Mouse (Mus musculus) thymus, adult 2 months (tissue): ENCODE data around the gene Zfp335. TPM values are rescaled to one million over a fixed set of nuclear protein-coding genes. Genes with fewer than 3 reads are reported as not detected.
A peak's percentile ranks its signal among the peaks of the same experiment; 100 is the strongest.

ENCODE experiments used
- DNase-seq: peaks from one replicate; pipeline ENCODE4 v3.0.0; 2021
- H3K27ac ChIP-seq: fragments of 200-500 bp; 2 replicates; pipeline ENCODE4 v1.5.1; 2012; ENCODE audit warnings: low read length, control low read depth; ENCODE audit not compliant: control insufficient read depth, insufficient read depth
- H3K27me3 ChIP-seq: fragments of 200-500 bp; 2 replicates; pipeline ENCODE4 v1.6.1; 2012; ENCODE audit warnings: mild to moderate bottlenecking, low read length, moderate library complexity, mixed read lengths; ENCODE audit not compliant: control insufficient read depth, insufficient read depth
- H3K36me3 ChIP-seq: fragments of 200-500 bp; 2 replicates; pipeline ENCODE4 v1.6.1; 2012; ENCODE audit warnings: mild to moderate bottlenecking, low read length, moderate library complexity; ENCODE audit not compliant: control insufficient read depth, insufficient read depth
- H3K4me1 ChIP-seq: fragments of 200-500 bp; replicated peaks from 2 replicates; pipeline ENCODE4 v1.6.1; 2012; ENCODE audit warnings: low read length; ENCODE audit not compliant: control insufficient read depth, insufficient read depth
- H3K4me3 ChIP-seq: fragments of 200-500 bp; 2 replicates; pipeline ENCODE4 v1.5.1; 2012; ENCODE audit warnings: mild to moderate bottlenecking, low read length, control low read depth, moderate library complexity; ENCODE audit not compliant: control insufficient read depth, insufficient read depth
- CTCF ChIP-seq: fragments of 200-500 bp; IDR thresholded peaks from 2 replicates; pipeline ENCODE4 v1.5.1; 2012; ENCODE audit warnings: mild to moderate bottlenecking, control low read depth, low read length, moderate library complexity, borderline replicate concordance; ENCODE audit not compliant: control insufficient read depth, poor library complexity, insufficient read depth; ENCODE audit errors: extremely low read depth
- POLR2A ChIP-seq: fragments of 200-500 bp; IDR thresholded peaks from 2 replicates; pipeline ENCODE4 v1.6.1; 2012; ENCODE audit warnings: mild to moderate bottlenecking, low read length, control low read depth, moderate library complexity; ENCODE audit not compliant: control insufficient read depth, poor library complexity, insufficient read depth; ENCODE audit errors: extremely low read depth
- WGBS: fragments of 180-500 bp; shearing (Covaris S2); methylation state at CpG from one replicate; pipeline ENCODE4 v1.1.7; 2018; 5-methylcytosine and 5-hydroxymethylcytosine counted together
- polyA plus RNA-seq: library from polyadenylated mRNA; depleted of rRNA; stranded (reverse); fragments of >200 nt; gene quantifications from 2 replicates; pipeline ENCODE4 v1.2.3, GENCODE M21; 2012; rRNA removed

The Zfp335 gene
- 92.6 and 99.0 TPM in 2 replicates for polyA plus RNA-seq

GRCm38 (mm10) chr2:164911086-164912048 is at the start of gene Zfp335:
TSS of gene Zfp335 (minus strand) at chr2:164911757.
- peak; percentile 89 for DNase-seq
- peaks cover 25% of the 10 kb centered on the region for H3K36me3 ChIP-seq
- peak within 1 kb of the TSS; percentile 66 for H3K4me3 ChIP-seq
- WGBS, result under 1% methylated on average over 91 of the region's 91 CpGs
- no peaks in the 10 kb centered on the region for H3K27me3 ChIP-seq
- TF ChIP-seq CTCF (no peak), POLR2A (peak; percentile 68; the same call in 1 of the 2 replicates)
- peaks cover 39% of the 10 kb centered on the region for H3K4me1 ChIP-seq
- H3K27ac ChIP-seq, result peak within 1 kb of the TSS; percentile 88

- no peak for TF ChIP-seq POLR2A
- no peak for TF ChIP-seq CTCF
- peak; percentile 41 for DNase-seq
Measured at GRCm38 (mm10) chr2:164960716-164961441, 49.3 kb upstream of the Zfp335 start, which contains the start of gene Slc12a5. TSS of gene Slc12a5 (plus strand) at chr2:164960802.

GRCm38 (mm10) chr2:164957548-164958315 is 46.2 kb upstream of the Zfp335 start:
- H3K4me3 ChIP-seq, result no peak overlapping the region
- 75% methylated on average over 9 of the region's 9 CpGs for WGBS

More at GRCm38 (mm10) chr2:164960716-164961441, 49.3 kb upstream of the Zfp335 start, which contains the start of gene Slc12a5:
- peaks cover 3% of the 10 kb centered on the region for H3K4me1 ChIP-seq
- H3K27ac ChIP-seq, result no peak within 1 kb of the TSS
- H3K27me3 ChIP-seq, result no peaks in the 10 kb centered on the region; the same call in 1 of the 2 replicates
- no peaks in the 10 kb centered on the region for H3K36me3 ChIP-seq
- WGBS, result 6% methylated on average over 43 of the region's 54 CpGs
- H3K4me3 ChIP-seq, result peak within 1 kb of the TSS; percentile 44

GRCm38 (mm10) chr2:164956195-164956594 is 44.6 kb upstream of the Zfp335 start:
- WGBS, result 87% methylated on average over 5 of the region's 5 CpGs
- H3K4me3 ChIP-seq, result no peak overlapping the region
- no peak for TF ChIP-seq POLR2A
- TF ChIP-seq CTCF, result no peak
- no peak for DNase-seq
- peaks cover 2% of the 10 kb centered on the region; the same call in 1 of the 2 replicates for H3K27me3 ChIP-seq
- no peaks in the 10 kb centered on the region for H3K36me3 ChIP-seq
- H3K4me1 ChIP-seq, result peaks cover 6% of the 10 kb centered on the region
- no peak overlapping the region for H3K27ac ChIP-seq

More at GRCm38 (mm10) chr2:164957548-164958315, 46.2 kb upstream of the Zfp335 start:
- H3K27me3 ChIP-seq, result no peaks in the 10 kb centered on the region; the same call in 1 of the 2 replicates
- DNase-seq, result no peak
- no peaks in the 10 kb centered on the region for H3K36me3 ChIP-seq
- no peak overlapping the region for H3K27ac ChIP-seq
- H3K4me1 ChIP-seq, result peaks cover 6% of the 10 kb centered on the region
- no peak for TF ChIP-seq POLR2A
- 0 out of 2 replicates have a peak, but pooled peaks have one; percentile 21 for TF ChIP-seq CTCF

- DNase-seq, result no peak
- Histone ChIP-seq H3K27ac (no peak overlapping the region), H3K4me1 (peaks cover 3% of the 10 kb centered on the region), H3K4me3 (no peak overlapping the region), H3K27me3 (peaks cover 3% of the 10 kb centered on the region; the same call in 1 of the 2 replicates), H3K36me3 (no peaks in the 10 kb centered on the region)
- WGBS, result 74% methylated on average over 4 of the region's 4 CpGs
- TF ChIP-seq POLR2A (no peak), CTCF (no peak)
Measured at GRCm38 (mm10) chr2:164955725-164956124, 44.2 kb upstream of the Zfp335 start.

GRCm38 (mm10) chr2:164953224-164953623 is 41.7 kb upstream of the Zfp335 start:
- 3% methylated on average over 21 of the region's 21 CpGs for WGBS
- H3K4me1 ChIP-seq, result peaks cover 7% of the 10 kb centered on the region
- peak; percentile 80 for DNase-seq
- H3K4me3 ChIP-seq, result no peak overlapping the region
- peaks cover 9% of the 10 kb centered on the region; the same call in 1 of the 2 replicates for H3K27me3 ChIP-seq
- peak; percentile 93 for TF ChIP-seq CTCF
- no peak for TF ChIP-seq POLR2A
- H3K27ac ChIP-seq, result no peak overlapping the region
- H3K36me3 ChIP-seq, result no peaks in the 10 kb centered on the region
